Mouse (Mus musculus): ENCODE measurements around the gene Gm49387. TPM values are rescaled to one million over a fixed set of nuclear protein-coding genes. Genes with fewer than 3 reads are reported as not detected.
A peak's percentile ranks its signal among the peaks of the same experiment; 100 is the strongest.

Gm49387 gene
- polyA plus RNA-seq, 1 experiment = not detected

DNA sequence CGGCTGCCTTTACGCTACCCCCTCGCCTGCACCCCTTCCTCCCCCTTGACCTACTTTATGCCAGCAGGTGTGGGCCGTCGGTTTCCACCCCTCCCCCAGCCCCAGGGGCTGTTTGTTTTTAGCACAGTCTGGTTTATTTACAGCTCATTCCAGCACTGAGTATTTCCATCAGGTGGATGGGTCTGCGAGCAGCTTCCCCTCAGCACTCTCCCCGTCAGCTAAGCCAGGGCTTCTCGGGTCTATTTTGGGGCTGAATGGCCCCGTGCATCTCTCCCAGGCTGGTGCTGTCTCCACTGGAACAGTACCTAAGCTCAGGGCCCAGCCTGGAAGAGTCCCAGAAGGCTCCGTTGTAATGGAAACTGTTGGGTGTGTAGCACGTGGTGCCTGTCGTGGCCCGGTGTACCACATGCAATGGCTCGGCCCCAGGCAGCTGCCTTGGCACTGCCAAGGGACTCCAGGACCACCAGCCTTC is 84.7 kb downstream of the Gm49387 start:
- H3K27ac ChIP-seq (ENCODE audit: insufficient read depth, low read length) = no peak overlapping the region
- H3K4me1 ChIP-seq (ENCODE audit: control insufficient read depth, insufficient read depth, low read length) = no peaks in the 10 kb centered on the region
- no peak for TF ChIP-seq POLR2A (IDR thresholded peaks at IDR 0.05; ENCODE audit: extremely low read depth, insufficient read depth, low read length)
- no peak for TF ChIP-seq CTCF (IDR thresholded peaks at IDR 0.05; ENCODE audit: extremely low read depth, insufficient read depth, low read length)
- no peak overlapping the region for H3K4me3 ChIP-seq (ENCODE audit: insufficient read depth, low read length)

DNA sequence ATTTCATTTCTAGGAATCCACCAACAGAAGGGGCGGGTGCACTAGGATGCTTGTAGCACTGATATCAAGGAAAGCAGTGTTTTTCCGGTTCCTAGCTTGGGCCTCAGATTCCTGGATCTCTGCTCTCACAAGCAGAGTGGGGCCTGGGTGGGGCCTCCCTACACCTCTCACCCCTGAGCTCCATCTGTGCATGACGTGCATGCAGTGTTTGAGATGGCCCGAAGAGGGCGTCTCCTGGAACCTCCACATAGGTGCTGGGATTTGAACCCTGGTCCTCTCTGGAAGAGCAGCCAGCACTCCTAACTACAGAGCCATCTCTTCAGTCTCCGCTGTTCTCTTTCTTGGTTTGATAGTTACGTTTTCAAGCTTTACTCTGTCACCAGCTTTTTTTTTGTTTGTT is 85.7 kb downstream of the Gm49387 start:
- no peak for TF ChIP-seq POLR2A (IDR thresholded peaks at IDR 0.05; ENCODE audit: extremely low read depth, insufficient read depth, low read length)
- Histone ChIP-seq H3K4me1 (ENCODE audit: control insufficient read depth, insufficient read depth, low read length) (no peaks in the 10 kb centered on the region), H3K4me3 (ENCODE audit: insufficient read depth, low read length) (no peak overlapping the region)

DNA sequence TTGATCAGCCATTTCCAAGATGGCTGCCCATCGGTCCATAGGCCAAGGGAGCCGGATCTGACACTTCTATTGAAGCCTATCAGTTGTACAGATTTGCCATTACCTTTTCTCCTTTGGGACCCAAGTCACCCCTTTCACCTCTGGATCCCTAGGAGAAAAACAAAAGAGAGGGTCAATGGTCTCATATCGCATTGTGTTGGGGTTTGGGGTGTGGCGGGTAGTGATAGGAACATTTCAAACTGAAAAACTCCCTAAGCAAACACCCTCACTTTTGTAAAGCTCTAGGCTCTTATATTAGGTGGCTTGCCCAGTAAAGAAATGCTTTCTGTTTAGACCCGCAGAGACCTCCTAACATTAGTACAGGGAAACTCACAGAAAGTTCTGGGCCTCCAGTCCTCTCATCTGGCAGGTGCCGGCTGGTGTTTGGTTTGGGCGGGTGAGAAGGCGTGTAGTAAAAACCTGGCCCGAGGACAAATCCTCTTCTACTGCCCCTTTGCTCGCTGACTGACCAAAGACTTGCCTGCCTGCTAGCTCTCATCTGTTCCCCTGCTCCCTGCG is 96.7 kb downstream of the Gm49387 start:
- TF ChIP-seq CTCF (IDR thresholded peaks at IDR 0.05; ENCODE audit: extremely low read depth, insufficient read depth, low read length) = no peak
- no peak for TF ChIP-seq POLR2A (IDR thresholded peaks at IDR 0.05; ENCODE audit: extremely low read depth, insufficient read depth, low read length)
- Histone ChIP-seq H3K27ac (ENCODE audit: insufficient read depth, low read length) (no peak overlapping the region), H3K4me3 (ENCODE audit: insufficient read depth, low read length) (no peak overlapping the region), H3K4me1 (ENCODE audit: control insufficient read depth, insufficient read depth, low read length) (no peaks in the 10 kb centered on the region)

More for the DNA sequence above, 85.7 kb downstream of the Gm49387 start:
- H3K27ac ChIP-seq (ENCODE audit: insufficient read depth, low read length) = no peak overlapping the region

DNA sequence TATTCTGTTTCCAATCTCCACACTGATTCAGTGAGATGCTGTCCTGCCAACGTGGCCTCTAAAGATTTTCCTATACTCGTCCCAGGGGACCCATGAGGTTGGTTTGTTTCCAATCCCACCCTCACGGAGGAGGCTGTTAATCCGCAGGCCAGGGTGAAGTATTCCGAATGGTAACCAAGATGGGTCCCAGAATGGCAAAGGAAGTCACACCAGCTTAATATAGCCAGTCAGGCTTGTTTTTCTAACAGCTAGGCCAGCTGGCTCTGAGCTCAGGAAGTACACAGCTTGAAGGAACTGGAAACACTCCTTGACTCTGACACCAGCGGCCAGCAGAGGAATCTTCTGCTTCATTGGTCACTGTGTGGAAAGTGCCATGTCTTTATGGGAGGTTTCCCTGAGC is 103.4 kb downstream of the Gm49387 start:
- no peak overlapping the region for H3K27ac ChIP-seq (ENCODE audit: insufficient read depth, low read length)
- TF ChIP-seq POLR2A (IDR thresholded peaks at IDR 0.05; ENCODE audit: extremely low read depth, insufficient read depth, low read length) (no peak), CTCF (IDR thresholded peaks at IDR 0.05; ENCODE audit: extremely low read depth, insufficient read depth, low read length) (no peak)
- H3K4me1 ChIP-seq (ENCODE audit: control insufficient read depth, insufficient read depth, low read length) = no peaks in the 10 kb centered on the region

DNA sequence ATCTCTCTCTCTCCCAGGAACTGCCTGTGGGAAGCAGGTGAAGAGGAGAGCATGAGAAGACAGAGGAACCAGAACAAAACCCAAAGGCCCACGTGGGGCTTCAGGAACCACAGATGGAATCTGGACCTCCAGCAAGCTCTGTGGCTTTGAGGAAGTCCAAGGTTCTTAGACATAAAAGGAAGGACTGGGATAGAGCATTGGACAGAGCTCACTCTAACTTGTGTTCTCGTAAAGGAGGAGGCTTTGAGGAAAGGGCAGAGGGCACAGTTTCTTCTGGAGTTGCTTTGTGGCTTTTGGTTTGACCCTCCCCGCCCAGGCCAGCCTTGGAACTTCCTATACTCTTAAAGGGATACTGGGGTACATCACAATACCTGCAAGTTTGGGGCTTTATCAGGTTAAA is 108.0 kb downstream of the Gm49387 start:
- Histone ChIP-seq H3K4me3 (ENCODE audit: insufficient read depth, low read length) (no peak overlapping the region), H3K27ac (ENCODE audit: insufficient read depth, low read length) (no peak overlapping the region), H3K4me1 (ENCODE audit: control insufficient read depth, insufficient read depth, low read length) (no peaks in the 10 kb centered on the region)
- TF ChIP-seq POLR2A (IDR thresholded peaks at IDR 0.05; ENCODE audit: extremely low read depth, insufficient read depth, low read length) = no peak
- TF ChIP-seq CTCF (IDR thresholded peaks at IDR 0.05; ENCODE audit: extremely low read depth, insufficient read depth, low read length) = no peak

More for the DNA sequence above, 103.4 kb downstream of the Gm49387 start:
- no peak overlapping the region for H3K4me3 ChIP-seq (ENCODE audit: insufficient read depth, low read length)

DNA sequence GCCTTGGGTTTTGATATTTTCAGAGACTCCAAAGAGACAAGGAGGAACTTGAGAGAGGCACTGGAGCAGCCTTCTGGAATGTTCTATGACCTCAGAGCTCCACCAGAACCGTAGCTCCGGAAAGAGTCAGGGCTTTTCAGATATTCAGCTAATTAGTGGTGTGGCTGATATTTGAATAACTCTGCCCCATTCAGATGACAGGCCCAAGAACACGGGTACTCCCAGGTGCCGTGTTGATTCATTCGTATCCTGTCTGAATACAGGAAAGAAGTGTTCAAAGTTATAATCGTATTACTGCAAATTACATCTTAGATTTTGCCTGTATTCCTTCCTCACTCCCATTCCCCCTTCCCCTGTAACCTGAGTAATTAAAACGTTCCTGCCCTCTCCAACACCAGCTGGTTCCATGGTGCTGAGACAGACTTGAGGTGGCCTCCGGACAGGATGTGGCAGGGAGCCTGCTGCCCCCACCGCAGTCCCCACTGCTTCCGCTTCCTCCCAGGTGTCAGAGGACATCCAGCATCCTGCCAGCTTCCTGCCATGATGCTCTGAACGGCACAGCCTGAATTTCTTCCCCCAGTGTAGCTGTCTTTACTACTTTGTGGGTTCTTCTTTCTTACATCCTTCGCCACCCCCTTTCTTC is 109.1 kb downstream of the Gm49387 start:
- no peaks in the 10 kb centered on the region for H3K4me1 ChIP-seq (ENCODE audit: control insufficient read depth, insufficient read depth, low read length)
- H3K27ac ChIP-seq (ENCODE audit: insufficient read depth, low read length) = no peak overlapping the region
- TF ChIP-seq CTCF (IDR thresholded peaks at IDR 0.05; ENCODE audit: extremely low read depth, insufficient read depth, low read length) = no peak
- no peak for TF ChIP-seq POLR2A (IDR thresholded peaks at IDR 0.05; ENCODE audit: extremely low read depth, insufficient read depth, low read length)
- H3K4me3 ChIP-seq (ENCODE audit: insufficient read depth, low read length) = no peak overlapping the region

DNA sequence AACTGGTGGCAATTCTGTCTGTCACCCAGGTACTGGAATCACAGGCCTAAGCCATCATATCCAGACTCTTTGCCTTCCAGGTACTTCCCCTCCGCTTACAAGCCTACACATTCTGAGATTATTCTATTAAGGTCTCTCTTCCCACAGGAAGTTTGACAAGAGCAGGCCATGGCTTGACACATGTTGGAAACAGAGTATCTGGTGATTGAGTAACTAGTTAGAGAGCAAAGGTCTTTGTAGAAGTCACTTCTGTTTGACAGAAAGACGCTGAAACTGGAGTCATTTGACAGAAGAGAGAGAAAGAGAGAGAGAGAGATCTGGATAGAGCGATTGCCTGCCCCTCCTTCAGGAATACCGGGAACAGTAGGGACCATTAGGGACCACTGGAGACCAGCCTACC is 109.8 kb downstream of the Gm49387 start:
- no peak for TF ChIP-seq POLR2A (IDR thresholded peaks at IDR 0.05; ENCODE audit: extremely low read depth, insufficient read depth, low read length)
- TF ChIP-seq CTCF (IDR thresholded peaks at IDR 0.05; ENCODE audit: extremely low read depth, insufficient read depth, low read length) = no peak
- H3K4me3 ChIP-seq (ENCODE audit: insufficient read depth, low read length) = no peak overlapping the region
- H3K27ac ChIP-seq (ENCODE audit: insufficient read depth, low read length) = no peak overlapping the region
- no peaks in the 10 kb centered on the region for H3K4me1 ChIP-seq (ENCODE audit: control insufficient read depth, insufficient read depth, low read length)

DNA sequence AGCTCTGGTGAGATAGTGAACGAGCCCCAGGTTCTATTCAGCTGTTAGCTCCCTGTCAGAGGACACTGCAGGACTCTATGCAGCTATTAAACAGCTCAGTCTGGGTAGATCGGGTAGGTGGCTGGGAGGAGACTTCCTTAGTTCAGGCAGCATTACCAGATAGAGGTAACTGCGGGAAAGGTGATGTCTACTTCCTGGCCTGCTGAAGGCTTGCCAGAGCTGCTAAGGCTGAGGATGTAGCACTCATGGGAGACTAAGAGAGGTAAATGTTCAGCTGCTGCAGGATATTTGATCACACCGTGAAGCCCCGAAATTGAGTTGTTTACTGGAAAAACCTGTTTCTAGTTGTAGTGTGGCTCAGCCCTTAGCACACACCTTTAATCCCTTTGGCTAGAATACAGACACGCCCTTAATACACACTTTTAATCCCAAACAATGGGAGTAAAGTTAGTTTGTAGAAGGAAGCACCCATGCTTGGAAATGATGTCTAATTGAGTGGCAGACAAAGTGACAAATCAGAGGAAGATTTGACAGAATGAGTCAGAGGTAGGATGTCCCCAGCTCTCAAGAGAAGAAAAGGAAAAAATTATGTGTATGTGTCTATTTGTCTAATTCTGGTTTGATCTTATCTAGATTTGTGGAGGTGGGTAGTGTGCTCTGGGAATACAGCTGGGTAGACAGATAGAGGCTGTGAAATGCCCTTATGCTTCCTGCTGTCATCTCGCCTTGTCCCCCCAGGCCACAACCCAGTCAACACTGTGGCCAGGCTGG is 115.5 kb downstream of the Gm49387 start:
- TF ChIP-seq CTCF (IDR thresholded peaks at IDR 0.05; ENCODE audit: extremely low read depth, insufficient read depth, low read length) (no peak), POLR2A (IDR thresholded peaks at IDR 0.05; ENCODE audit: extremely low read depth, insufficient read depth, low read length) (no peak)
- H3K27ac ChIP-seq (ENCODE audit: insufficient read depth, low read length) = no peak overlapping the region
- H3K4me1 ChIP-seq (ENCODE audit: control insufficient read depth, insufficient read depth, low read length) = no peaks in the 10 kb centered on the region
- H3K4me3 ChIP-seq (ENCODE audit: insufficient read depth, low read length) = no peak overlapping the region

DNA sequence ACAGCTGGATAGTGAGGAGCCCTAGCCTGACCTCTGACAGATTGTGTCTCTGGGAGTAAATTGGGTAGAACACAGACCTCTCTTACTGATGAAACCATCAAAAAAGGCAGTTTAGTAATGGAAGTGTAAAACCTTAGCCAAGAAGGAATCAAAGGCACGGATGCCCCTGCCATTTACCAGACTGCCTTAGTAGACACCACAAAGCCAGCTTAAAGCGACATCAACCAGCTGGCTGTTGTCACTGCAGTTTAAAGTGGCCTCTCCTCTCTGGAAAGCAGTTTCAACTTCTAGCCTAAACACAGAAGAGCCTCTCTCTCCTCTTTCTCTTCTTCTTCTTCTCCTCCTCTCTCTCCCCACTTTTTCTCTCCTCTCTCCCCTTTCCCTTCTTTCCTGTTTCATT is 119.4 kb downstream of the Gm49387 start:
- Histone ChIP-seq H3K4me3 (ENCODE audit: insufficient read depth, low read length) (no peak overlapping the region), H3K27ac (ENCODE audit: insufficient read depth, low read length) (no peak overlapping the region), H3K4me1 (ENCODE audit: control insufficient read depth, insufficient read depth, low read length) (no peaks in the 10 kb centered on the region)
- TF ChIP-seq CTCF (IDR thresholded peaks at IDR 0.05; ENCODE audit: extremely low read depth, insufficient read depth, low read length) = no peak
- no peak for TF ChIP-seq POLR2A (IDR thresholded peaks at IDR 0.05; ENCODE audit: extremely low read depth, insufficient read depth, low read length)

DNA sequence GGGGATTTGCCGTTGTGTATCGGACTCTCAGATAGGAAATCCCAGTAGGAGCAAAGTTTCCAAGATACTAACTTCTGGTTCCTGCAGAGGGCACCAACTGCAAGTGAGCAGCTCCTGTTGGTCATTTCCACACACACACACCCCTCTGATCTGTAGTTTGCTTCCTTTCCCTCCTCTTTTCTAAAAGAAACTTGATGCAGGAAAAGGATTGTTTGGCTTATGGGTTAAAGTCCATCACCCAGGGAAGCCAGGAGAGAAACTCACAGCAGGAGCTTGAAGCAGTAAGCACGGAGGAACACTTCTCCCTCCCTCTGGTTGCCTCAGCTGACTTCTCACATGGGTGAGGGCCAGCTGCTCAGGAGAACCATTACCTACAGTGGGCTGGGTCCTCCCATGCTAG is 121.5 kb downstream of the Gm49387 start:
- H3K27ac ChIP-seq (ENCODE audit: insufficient read depth, low read length) = no peak overlapping the region
- H3K4me1 ChIP-seq (ENCODE audit: control insufficient read depth, insufficient read depth, low read length) = no peaks in the 10 kb centered on the region
- H3K4me3 ChIP-seq (ENCODE audit: insufficient read depth, low read length) = no peak overlapping the region
- TF ChIP-seq POLR2A (IDR thresholded peaks at IDR 0.05; ENCODE audit: extremely low read depth, insufficient read depth, low read length) = no peak
- TF ChIP-seq CTCF (IDR thresholded peaks at IDR 0.05; ENCODE audit: extremely low read depth, insufficient read depth, low read length) = peak; percentile 60
